Mouse (Mus musculus): ENCODE data around the gene Rcor3.

Gene Rcor3

GRCm38 (mm10) chr1:192094451-192095170 lies 43.3 kb downstream of the Rcor3 start:
- no peak for DNase-seq (ENCODE audit: low read depth, low spot score)

- DNase-seq (ENCODE audit: low read depth, low spot score): peak; percentile 67
Measured at GRCm38 (mm10) chr1:192092879-192093660, 44.8 kb downstream of the Rcor3 start.

- DNase-seq (ENCODE audit: low read depth, low spot score): peak; percentile 50
Measured at GRCm38 (mm10) chr1:192091806-192092772, 45.8 kb downstream of the Rcor3 start, which contains the start of gene Traf5. Gene Traf5 (minus strand): TSS chr1:192092559.

- no peak for DNase-seq (ENCODE audit: low read depth, low spot score)
Measured at GRCm38 (mm10) chr1:192090689-192091567, 46.9 kb downstream of the Rcor3 start.

- no peak for DNase-seq (ENCODE audit: low read depth, low spot score)
Measured at GRCm38 (mm10) chr1:192090281-192090680, 47.6 kb downstream of the Rcor3 start.

- no peak for DNase-seq (ENCODE audit: low read depth, low spot score)
Measured at GRCm38 (mm10) chr1:192089208-192090166, 48.4 kb downstream of the Rcor3 start.

- no peak for DNase-seq (ENCODE audit: low read depth, low spot score)
Measured at GRCm38 (mm10) chr1:192088011-192088410, 49.9 kb downstream of the Rcor3 start.

GRCm38 (mm10) chr1:192087098-192087497 lies 50.8 kb downstream of the Rcor3 start:
- no peak for DNase-seq (ENCODE audit: low read depth, low spot score)

GRCm38 (mm10) chr1:192086279-192087037 lies 51.4 kb downstream of the Rcor3 start:
- no peak for DNase-seq (ENCODE audit: low read depth, low spot score)

- DNase-seq (ENCODE audit: low read depth, low spot score): no peak
Measured at GRCm38 (mm10) chr1:192085218-192085617, 52.6 kb downstream of the Rcor3 start.

- no peak for DNase-seq (ENCODE audit: low read depth, low spot score)
Measured at GRCm38 (mm10) chr1:192082646-192083045, 55.2 kb downstream of the Rcor3 start.

- DNase-seq (ENCODE audit: low read depth, low spot score): no peak
Measured at GRCm38 (mm10) chr1:192081129-192081528, 56.7 kb downstream of the Rcor3 start.

- no peak for DNase-seq (ENCODE audit: low read depth, low spot score)
Measured at GRCm38 (mm10) chr1:192079121-192079520, 58.7 kb downstream of the Rcor3 start.

GRCm38 (mm10) chr1:192078406-192078805 lies 59.5 kb downstream of the Rcor3 start:
- no peak for DNase-seq (ENCODE audit: low read depth, low spot score)

- DNase-seq (ENCODE audit: low read depth, low spot score): no peak
Measured at GRCm38 (mm10) chr1:192076796-192077535, 60.9 kb downstream of the Rcor3 start.

GRCm38 (mm10) chr1:192076101-192076500 lies 61.8 kb downstream of the Rcor3 start:
- no peak for DNase-seq (ENCODE audit: low read depth, low spot score)

- DNase-seq (ENCODE audit: low read depth, low spot score): no peak
Measured at GRCm38 (mm10) chr1:192074824-192075223, 63.0 kb downstream of the Rcor3 start.

- DNase-seq (ENCODE audit: low read depth, low spot score): no peak
Measured at GRCm38 (mm10) chr1:192072426-192072825, 65.4 kb downstream of the Rcor3 start.
